Mouse (Mus musculus): ENCODE data around the gene Rbck1. TPM values are rescaled to one million over a fixed set of nuclear protein-coding genes. Genes with fewer than 3 reads are reported as not detected.

The Rbck1 gene
- polyA plus RNA-seq (2015; fragmentation: Illumina TruSeq; extraction: RNeasy Lipid Tissue Mini Kit (QIAGEN cat#74804); ENCODE audit: low read depth, low replicate concordance), result 101 TPM

DNA sequence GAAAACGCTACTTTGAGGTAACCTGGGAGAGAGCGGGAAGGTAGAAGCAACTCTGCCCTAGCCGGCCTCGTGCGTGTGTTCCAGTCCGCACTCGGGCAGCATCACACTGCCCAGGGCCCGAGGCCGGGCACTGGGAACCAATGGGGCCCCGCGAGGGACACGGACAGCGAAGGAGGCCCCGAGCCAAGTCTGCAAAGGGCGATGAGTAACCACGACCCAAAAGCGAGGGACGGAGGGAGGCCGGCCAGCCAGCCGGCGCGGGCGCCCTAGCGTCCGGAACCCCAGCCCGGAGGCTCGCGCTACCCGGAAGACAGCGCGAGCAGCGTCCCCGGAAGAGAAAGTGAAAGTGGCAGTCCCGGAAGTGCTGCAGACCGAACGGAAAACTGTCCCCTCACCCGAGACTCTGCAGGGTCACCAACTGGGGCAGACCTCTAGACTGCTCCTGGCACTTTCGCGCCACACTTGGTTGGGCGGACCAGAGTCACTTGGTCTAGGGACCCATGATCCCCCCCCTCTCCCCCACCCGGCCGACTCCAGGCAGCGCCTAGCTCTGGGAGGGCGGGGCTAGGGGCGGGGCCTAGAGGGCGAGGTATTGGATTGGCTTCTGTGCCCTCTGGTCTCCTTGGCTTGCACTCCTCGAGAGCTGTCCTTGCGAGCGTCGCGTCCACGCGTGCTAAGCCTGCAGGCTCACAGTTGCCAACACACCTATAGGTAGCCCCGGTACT lies at the start of gene Rbck1:
Rbck1 (minus strand) TSS at position 553 of the 725 bp plus-strand sequence.

DNA sequence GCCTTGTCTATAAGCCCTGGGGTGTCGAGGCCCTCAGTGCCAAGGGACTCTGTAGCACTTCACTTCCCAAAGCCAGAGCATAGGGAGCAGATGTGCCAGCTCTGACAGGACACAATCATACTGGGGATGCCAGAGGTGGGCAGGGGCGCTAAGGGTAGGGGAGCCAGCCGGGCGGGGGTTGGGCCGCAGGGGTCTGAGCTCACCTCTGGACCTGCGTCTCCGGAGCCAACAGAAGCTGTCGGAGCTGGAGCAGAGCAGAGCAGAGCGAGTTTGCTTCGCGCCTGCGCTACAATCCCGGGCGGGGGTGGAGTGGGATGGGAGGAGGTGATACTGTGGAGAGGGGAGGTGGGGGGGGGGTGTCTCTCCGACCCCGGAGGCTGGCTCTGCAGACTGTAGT lies 43.9 kb upstream of the Rbck1 start, which contains the start of gene Nrsn2:
Nrsn2 (minus strand) TSS at position 294 of the 397 bp plus-strand sequence.

DNA sequence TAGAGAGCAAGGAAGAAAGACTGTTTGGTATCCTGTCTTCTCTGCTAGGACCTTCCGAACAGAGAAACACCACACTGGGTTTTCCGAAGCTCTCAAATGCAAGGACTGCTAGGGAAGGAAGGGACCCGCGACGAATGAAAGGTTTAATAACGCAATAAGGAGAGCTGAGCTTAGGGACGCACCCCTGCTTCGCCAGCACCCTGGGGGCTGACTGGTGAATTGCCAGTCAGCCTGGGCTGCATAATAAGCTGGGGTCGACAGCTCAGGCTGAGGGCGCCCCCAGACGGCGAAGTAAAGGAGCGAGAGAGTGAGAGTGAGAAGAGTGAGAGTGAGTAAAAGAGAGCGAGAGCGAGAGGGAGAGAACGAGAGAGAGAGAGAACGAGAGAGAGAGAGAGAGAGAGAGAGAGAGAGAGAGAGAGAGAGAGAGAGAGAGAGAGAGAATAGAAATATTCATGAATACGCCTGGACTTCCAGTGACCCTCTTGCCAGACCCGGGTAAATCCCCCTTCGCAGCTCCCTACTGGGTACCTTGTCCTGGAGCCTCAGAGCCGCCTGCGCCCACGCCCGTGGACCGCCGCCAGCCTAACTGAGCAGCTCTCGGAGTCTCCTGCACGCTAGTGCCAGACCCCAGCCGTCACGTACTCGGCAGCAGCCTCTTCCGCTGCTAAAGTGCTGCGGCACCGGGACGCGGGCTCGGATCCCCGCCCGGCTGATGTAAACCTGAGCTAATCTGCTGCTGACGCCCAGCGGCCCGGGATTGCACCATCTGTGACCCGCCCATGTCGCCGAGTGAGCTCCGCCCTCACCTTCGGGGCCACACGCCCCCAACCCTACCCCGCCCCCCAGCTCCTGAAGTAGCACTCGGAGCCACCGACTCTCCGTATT lies 11.1 kb upstream of the Rbck1 start, which contains the start of gene Trib3:
Trib3 (minus strand) TSS at position 704 of the 885 bp plus-strand sequence.

DNA sequence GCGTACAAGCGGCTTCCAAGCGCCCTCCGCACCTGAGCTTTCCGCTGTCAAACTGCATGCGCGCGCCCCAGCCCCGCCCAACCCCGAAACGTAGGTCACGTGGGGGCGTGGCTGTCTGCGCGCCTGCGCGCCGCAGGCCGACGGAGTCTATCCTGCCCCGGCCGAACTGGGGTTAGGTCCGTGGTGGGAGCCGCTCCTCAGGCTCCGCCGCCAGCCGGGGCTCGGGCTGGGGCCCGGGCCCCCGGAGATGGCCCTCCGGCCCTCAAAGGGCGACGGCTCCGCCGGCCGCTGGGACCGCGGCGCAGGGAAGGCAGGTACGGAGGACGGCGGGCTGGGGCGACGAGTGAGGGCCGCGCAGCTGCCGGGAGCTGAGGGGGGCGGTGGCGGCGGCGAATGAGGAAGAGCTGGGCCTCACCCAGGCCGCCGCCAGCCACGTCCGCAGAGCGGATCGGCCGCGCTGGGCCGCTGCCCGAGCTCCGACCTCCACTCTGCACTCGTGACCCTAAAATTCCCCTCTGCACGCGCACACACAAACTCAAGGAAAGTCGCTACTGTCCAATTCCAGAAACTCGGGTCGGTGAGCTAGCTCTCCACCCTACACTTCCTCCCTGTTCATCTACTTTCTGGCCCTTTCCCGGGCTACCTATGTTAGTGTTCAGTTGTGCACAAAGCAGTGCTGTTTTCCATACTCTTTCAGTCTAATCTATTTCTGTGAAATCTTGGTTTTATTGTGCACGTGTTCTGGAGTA lies 38.6 kb downstream of the Rbck1 start, which contains the start of gene Tbc1d20:
Tbc1d20 (plus strand) TSS at position 102 of the 749 bp plus-strand sequence.

Other genes starting within 250 kb of the Rbck1 start
- gene Srxn1, start 227.1 kb downstream of the Rbck1 start, polyA plus RNA-seq (2015; fragmentation: Illumina TruSeq; extraction: RNeasy Lipid Tissue Mini Kit (QIAGEN cat#74804); ENCODE audit: low read depth, low replicate concordance), result 99.2 TPM
- not detected for gene Tcf15, start 189.1 kb downstream of the Rbck1 start, polyA plus RNA-seq (2015; fragmentation: Illumina TruSeq; extraction: RNeasy Lipid Tissue Mini Kit (QIAGEN cat#74804); ENCODE audit: low read depth, low replicate concordance)
- gene Csnk2a1, start 105.8 kb downstream of the Rbck1 start, polyA plus RNA-seq (2015; fragmentation: Illumina TruSeq; extraction: RNeasy Lipid Tissue Mini Kit (QIAGEN cat#74804); ENCODE audit: low read depth, low replicate concordance), result 73.3 TPM
- 40.8 TPM for gene Tbc1d20, start 38.8 kb downstream of the Rbck1 start, polyA plus RNA-seq (2015; fragmentation: Illumina TruSeq; extraction: RNeasy Lipid Tissue Mini Kit (QIAGEN cat#74804); ENCODE audit: low read depth, low replicate concordance)
- 0.51 TPM for gene Trib3, start 11.4 kb upstream of the Rbck1 start, polyA plus RNA-seq (2015; fragmentation: Illumina TruSeq; extraction: RNeasy Lipid Tissue Mini Kit (QIAGEN cat#74804); ENCODE audit: low read depth, low replicate concordance)
- 136 TPM for gene Nrsn2, start 44.0 kb upstream of the Rbck1 start, polyA plus RNA-seq (2015; fragmentation: Illumina TruSeq; extraction: RNeasy Lipid Tissue Mini Kit (QIAGEN cat#74804); ENCODE audit: low read depth, low replicate concordance)
- 7.6 TPM for gene Sox12, start 65.4 kb upstream of the Rbck1 start, polyA plus RNA-seq (2015; fragmentation: Illumina TruSeq; extraction: RNeasy Lipid Tissue Mini Kit (QIAGEN cat#74804); ENCODE audit: low read depth, low replicate concordance)
- gene Zcchc3, start 82.4 kb upstream of the Rbck1 start, polyA plus RNA-seq (2015; fragmentation: Illumina TruSeq; extraction: RNeasy Lipid Tissue Mini Kit (QIAGEN cat#74804); ENCODE audit: low read depth, low replicate concordance), result 5.2 TPM
- 2.1 TPM for gene 6820408C15Rik, start 82.9 kb upstream of the Rbck1 start, polyA plus RNA-seq (2015; fragmentation: Illumina TruSeq; extraction: RNeasy Lipid Tissue Mini Kit (QIAGEN cat#74804); ENCODE audit: low read depth, low replicate concordance)
- gene Defb23, start 132.0 kb upstream of the Rbck1 start, polyA plus RNA-seq (2015; fragmentation: Illumina TruSeq; extraction: RNeasy Lipid Tissue Mini Kit (QIAGEN cat#74804); ENCODE audit: low read depth, low replicate concordance), result not detected
- gene Defb20, start 144.4 kb upstream of the Rbck1 start, polyA plus RNA-seq (2015; fragmentation: Illumina TruSeq; extraction: RNeasy Lipid Tissue Mini Kit (QIAGEN cat#74804); ENCODE audit: low read depth, low replicate concordance), result not detected
- not detected for gene Defb22, start 157.5 kb upstream of the Rbck1 start, polyA plus RNA-seq (2015; fragmentation: Illumina TruSeq; extraction: RNeasy Lipid Tissue Mini Kit (QIAGEN cat#74804); ENCODE audit: low read depth, low replicate concordance)
- not detected for gene Defb26, start 179.0 kb upstream of the Rbck1 start, polyA plus RNA-seq (2015; fragmentation: Illumina TruSeq; extraction: RNeasy Lipid Tissue Mini Kit (QIAGEN cat#74804); ENCODE audit: low read depth, low replicate concordance)
- not detected for gene Defb28, start 185.6 kb upstream of the Rbck1 start, polyA plus RNA-seq (2015; fragmentation: Illumina TruSeq; extraction: RNeasy Lipid Tissue Mini Kit (QIAGEN cat#74804); ENCODE audit: low read depth, low replicate concordance)
- gene Defb29, start 207.4 kb upstream of the Rbck1 start, polyA plus RNA-seq (2015; fragmentation: Illumina TruSeq; extraction: RNeasy Lipid Tissue Mini Kit (QIAGEN cat#74804); ENCODE audit: low read depth, low replicate concordance), result not detected
- gene Gm17416, start 236.7 kb upstream of the Rbck1 start, polyA plus RNA-seq (2015; fragmentation: Illumina TruSeq; extraction: RNeasy Lipid Tissue Mini Kit (QIAGEN cat#74804); ENCODE audit: low read depth, low replicate concordance), result not detected
- gene Defb21, start 240.1 kb upstream of the Rbck1 start, polyA plus RNA-seq (2015; fragmentation: Illumina TruSeq; extraction: RNeasy Lipid Tissue Mini Kit (QIAGEN cat#74804); ENCODE audit: low read depth, low replicate concordance), result not detected
- not detected for gene Defb19, start 247.7 kb upstream of the Rbck1 start, polyA plus RNA-seq (2015; fragmentation: Illumina TruSeq; extraction: RNeasy Lipid Tissue Mini Kit (QIAGEN cat#74804); ENCODE audit: low read depth, low replicate concordance)

Data from brain, adult 10 weeks (tissue).